Mouse (Mus musculus) urinary bladder, postnatal 4 days (tissue): ENCODE measurements around the gene Cdk14.

ENCODE experiments used
- DNase-seq, 2 experiments: peaks; one replicate each; pipeline ENCODE4 v3.0.0; 2021 to 2022; ENCODE audit warnings: low spot score in 2 of 2

Cdk14 gene

GRCm38 (mm10) chr5:4853503-4853902 lies 566.6 kb downstream of the Cdk14 start:
- no peak for DNase-seq

- DNase-seq: peak in 1 of 2 experiments; percentile 28
Observed at GRCm38 (mm10) chr5:4852711-4853320, 567.3 kb downstream of the Cdk14 start.

GRCm38 (mm10) chr5:4851934-4852710 lies 568.0 kb downstream of the Cdk14 start:
- no peak for DNase-seq

GRCm38 (mm10) chr5:4851245-4851933 lies 568.7 kb downstream of the Cdk14 start:
- DNase-seq: no peak

GRCm38 (mm10) chr5:4834819-4835480 lies 585.2 kb downstream of the Cdk14 start:
- DNase-seq: no peak

- DNase-seq: no peak
Observed at GRCm38 (mm10) chr5:4833940-4834339, 586.2 kb downstream of the Cdk14 start.

- DNase-seq: no peak
Observed at GRCm38 (mm10) chr5:4826886-4827285, 593.2 kb downstream of the Cdk14 start.

GRCm38 (mm10) chr5:4825951-4826350 lies 594.2 kb downstream of the Cdk14 start:
- peak; percentile 51 to 63 for DNase-seq

- DNase-seq: no peak
Observed at GRCm38 (mm10) chr5:4825076-4825475, 595.0 kb downstream of the Cdk14 start.

- DNase-seq: no peak
Observed at GRCm38 (mm10) chr5:4824171-4824570, 595.9 kb downstream of the Cdk14 start.

GRCm38 (mm10) chr5:4822041-4822440 lies 598.1 kb downstream of the Cdk14 start:
- no peak for DNase-seq

- no peak for DNase-seq
Observed at GRCm38 (mm10) chr5:4821368-4821771, 598.7 kb downstream of the Cdk14 start.

- DNase-seq: no peak
Observed at GRCm38 (mm10) chr5:4816981-4817380, 603.1 kb downstream of the Cdk14 start.

- no peak for DNase-seq
Observed at GRCm38 (mm10) chr5:4814465-4815204, 605.5 kb downstream of the Cdk14 start.

GRCm38 (mm10) chr5:4813357-4813756 lies 606.8 kb downstream of the Cdk14 start:
- DNase-seq: no peak

GRCm38 (mm10) chr5:4812036-4812729 lies 607.9 kb downstream of the Cdk14 start:
- no peak for DNase-seq

GRCm38 (mm10) chr5:4805228-4805627 lies 614.9 kb downstream of the Cdk14 start:
- no peak for DNase-seq

GRCm38 (mm10) chr5:4803708-4804107 lies 616.4 kb downstream of the Cdk14 start:
- no peak for DNase-seq

- no peak for DNase-seq
Observed at GRCm38 (mm10) chr5:4801971-4802370, 618.1 kb downstream of the Cdk14 start.

GRCm38 (mm10) chr5:4801096-4801850 lies 618.8 kb downstream of the Cdk14 start:
- no peak for DNase-seq
